ENCODE assay signal across 8 mouse cellular contexts in genomic region chr16:18394056-18394455, GRCm38 (mm10). TPM values are rescaled to one million over a fixed set of nuclear protein-coding genes. Genes with fewer than 3 reads are reported as not detected.
A peak's percentile ranks its signal among the peaks of the same experiment; 100 is the strongest.
DNase-seq lines count a peak whose midpoint lies in the region; ATAC-seq and TF ChIP-seq lines count a peak whose summit lies in the region.
"Had no signal": no experiment of that assay in that cellular context is flagged by ENCODE, and none has a peak within 500 bp of the region (broad histone marks: within the 10 kb centered on the region; RNA-seq: fewer than 3 reads in every experiment).

No protein-coding gene starts in this region.

- intact Hi-C loops in left cerebral cortex, postnatal 25 days (cut with DNase I) = no loop called here

- H3K4me1 ChIP-seq in lung, embryonic 14.5 days (ENCODE audit: insufficient read depth) = peaks cover 24% of the 10 kb centered on the region
- H3K4me1 ChIP-seq in forebrain, embryonic 16.5 days (replicated peaks; ENCODE audit: control insufficient read depth, insufficient read depth, low read length) = peaks cover 46% of the 10 kb centered on the region
- peaks cover 39% of the 10 kb centered on the region for H3K4me1 ChIP-seq in limb, embryonic 15.5 days
- H3K4me1 ChIP-seq in stomach, embryonic 15.5 days = peaks cover 32% of the 10 kb centered on the region

- no peaks in the 10 kb centered on the region for H3K27me3 ChIP-seq in lung, embryonic 14.5 days (ENCODE audit: insufficient read depth, low read length)
- no peaks in the 10 kb centered on the region for H3K27me3 ChIP-seq in forebrain, embryonic 16.5 days (replicated peaks; ENCODE audit: control insufficient read depth, insufficient read depth, low read length)
- H3K27me3 ChIP-seq in limb, embryonic 15.5 days = no peaks in the 10 kb centered on the region
- no peaks in the 10 kb centered on the region for H3K27me3 ChIP-seq in stomach, embryonic 15.5 days (replicated peaks)

- DNase-seq in lung, embryonic 14.5 days = no peak
- no peak for DNase-seq in lung, postnatal 36 days
- DNase-seq in layer of hippocampus, adult 9-11 months = no peak
- no peak for DNase-seq in left cerebral cortex, postnatal 25 days (ENCODE audit: low spot score in 2 of 2)
- DNase-seq: lung, adult 2 months had no signal

- ATAC-seq in lung, embryonic 14.5 days (ENCODE audit: insufficient read depth) = no peak
- no peak for ATAC-seq in forebrain, embryonic 16.5 days
- no peak for ATAC-seq in limb, embryonic 15.5 days (ENCODE audit: insufficient number of reproducible peaks, low FRiP score, low TSS enrichment, low read depth)
- ATAC-seq in stomach, embryonic 15.5 days (ENCODE audit: insufficient read depth, low FRiP score, low read depth) = no peak

- peaks cover 22% of the 10 kb centered on the region for H3K36me3 ChIP-seq in lung, embryonic 14.5 days (ENCODE audit: insufficient read depth)
- H3K36me3 ChIP-seq in forebrain, embryonic 16.5 days (ENCODE audit: control insufficient read depth, insufficient read depth) = peaks cover 19% of the 10 kb centered on the region
- H3K36me3 ChIP-seq in limb, embryonic 15.5 days = peaks cover 23% of the 10 kb centered on the region
- H3K36me3 ChIP-seq in stomach, embryonic 15.5 days = 0 out of 2 replicates have a peak, but pooled peaks cover 4% of the 10 kb centered on the region

- TF ChIP-seq CTCF in lung, embryonic 14.5 days (IDR thresholded peaks at IDR 0.05; ENCODE audit: low read depth) = no peak

- H3K4me3 ChIP-seq in lung, embryonic 14.5 days (ENCODE audit: low read depth, low read length) = 0 out of 2 replicates have a peak overlapping the region, but pooled peaks have one; percentile 74
- H3K4me3 ChIP-seq in forebrain, embryonic 16.5 days (replicated peaks; ENCODE audit: low read length) = no peak overlapping the region
- no peak overlapping the region for H3K4me3 ChIP-seq in limb, embryonic 15.5 days
- peak overlapping the region; percentile 76; the same call in 1 of the 2 replicates for H3K4me3 ChIP-seq in stomach, embryonic 15.5 days (replicated peaks)

- H3K9ac ChIP-seq in lung, embryonic 14.5 days = 0 out of 2 replicates have a peak overlapping the region, but pooled peaks have one; percentile 82
- no peak overlapping the region for H3K9ac ChIP-seq in forebrain, embryonic 16.5 days (replicated peaks; ENCODE audit: low read depth, low read length)
- H3K9ac ChIP-seq in limb, embryonic 15.5 days = no peak overlapping the region
- H3K9ac ChIP-seq in stomach, embryonic 15.5 days = no peak overlapping the region

- H3K9me3 ChIP-seq in lung, embryonic 14.5 days (ENCODE audit: low read depth, low read length) = no peaks in the 10 kb centered on the region
- H3K9me3 ChIP-seq in forebrain, embryonic 16.5 days (ENCODE audit: control insufficient read depth, low read length) = no peaks in the 10 kb centered on the region
- no peaks in the 10 kb centered on the region for H3K9me3 ChIP-seq in limb, embryonic 15.5 days
- H3K9me3 ChIP-seq in stomach, embryonic 15.5 days = no peaks in the 10 kb centered on the region

- no peak overlapping the region; the same call in 1 of the 2 replicates for H3K27ac ChIP-seq in lung, embryonic 14.5 days (ENCODE audit: low read depth)
- no peak overlapping the region for H3K27ac ChIP-seq in forebrain, embryonic 16.5 days (ENCODE audit: low read length)
- H3K27ac ChIP-seq in limb, embryonic 15.5 days = no peak overlapping the region
- no peak overlapping the region for H3K27ac ChIP-seq in stomach, embryonic 15.5 days

- peak overlapping the region; percentile 99 for H3K4me2 ChIP-seq in lung, embryonic 14.5 days
- H3K4me2 ChIP-seq in forebrain, embryonic 16.5 days (ENCODE audit: low read length) = peak overlapping the region; percentile 94
- 0 out of 2 replicates have a peak overlapping the region, but pooled peaks have one; percentile 97 for H3K4me2 ChIP-seq in limb, embryonic 15.5 days
- peak overlapping the region; percentile 98 for H3K4me2 ChIP-seq in stomach, embryonic 15.5 days

- WGBS in lung, embryonic 14.5 days = 82% methylated on average over 3 of the region's 3 CpGs
- 39% methylated on average over 3 of the region's 3 CpGs for WGBS in forebrain, embryonic 16.5 days
- WGBS in limb, embryonic 15.5 days = 66% methylated on average over 3 of the region's 3 CpGs
- WGBS in stomach, embryonic 15.5 days = 76% methylated on average over 3 of the region's 3 CpGs

RNA-seq across cellular contexts. Expression of gene Txnrd2, which starts 32.1 kb away (rescaled TPM):
- polyA plus RNA-seq in lung, embryonic 14.5 days (2014; fragmentation: Nextera tagmentation; extraction: Ambion mirVana) = 18.7 and 21.5 TPM in 2 replicates
- polyA plus RNA-seq in forebrain, embryonic 16.5 days (2015; fragmentation: Nextera tagmentation; extraction: Ambion mirVana) = 24.0 and 27.8 TPM in 2 replicates
- 16.5 and 16.8 TPM in 2 replicates for polyA plus RNA-seq in limb, embryonic 15.5 days (2015; fragmentation: Nextera tagmentation; extraction: Ambion mirVana)
- polyA plus RNA-seq in stomach, embryonic 15.5 days (2015; fragmentation: Nextera tagmentation; extraction: Ambion mirVana) = 24.4 and 26.1 TPM in 2 replicates
- 10 to 100 TPM; 24.6 to 25.3 TPM for total RNA-seq in left cerebral cortex, postnatal 25 days (2021)

RNA-seq across cellular contexts. Expression of gene Comt, which starts 32.6 kb away (rescaled TPM):
- 89.4 and 97.0 TPM in 2 replicates for polyA plus RNA-seq in lung, embryonic 14.5 days (2014; fragmentation: Nextera tagmentation; extraction: Ambion mirVana)
- 88.8 and 98.1 TPM in 2 replicates for polyA plus RNA-seq in forebrain, embryonic 16.5 days (2015; fragmentation: Nextera tagmentation; extraction: Ambion mirVana)
- polyA plus RNA-seq in limb, embryonic 15.5 days (2015; fragmentation: Nextera tagmentation; extraction: Ambion mirVana) = 119 and 127 TPM in 2 replicates
- 95.5 and 101 TPM in 2 replicates for polyA plus RNA-seq in stomach, embryonic 15.5 days (2015; fragmentation: Nextera tagmentation; extraction: Ambion mirVana)
- 10 to 100 TPM; 91.5 to 92.9 TPM for total RNA-seq in left cerebral cortex, postnatal 25 days (2021)

RNA-seq across cellular contexts. Expression of gene Arvcf, which starts 46.1 kb away (rescaled TPM):
- 25.7 and 30.8 TPM in 2 replicates for polyA plus RNA-seq in lung, embryonic 14.5 days (2014; fragmentation: Nextera tagmentation; extraction: Ambion mirVana)
- polyA plus RNA-seq in forebrain, embryonic 16.5 days (2015; fragmentation: Nextera tagmentation; extraction: Ambion mirVana) = 58.6 and 67.8 TPM in 2 replicates
- polyA plus RNA-seq in limb, embryonic 15.5 days (2015; fragmentation: Nextera tagmentation; extraction: Ambion mirVana) = 25.3 and 25.8 TPM in 2 replicates
- 25.3 and 28.7 TPM in 2 replicates for polyA plus RNA-seq in stomach, embryonic 15.5 days (2015; fragmentation: Nextera tagmentation; extraction: Ambion mirVana)
- total RNA-seq in left cerebral cortex, postnatal 25 days (2021) = 10 to 100 TPM; 42.8 to 43.1 TPM

RNA-seq across cellular contexts. Expression of gene Tango2, which starts 46.2 kb away (rescaled TPM):
- 23.6 and 27.2 TPM in 2 replicates for polyA plus RNA-seq in lung, embryonic 14.5 days (2014; fragmentation: Nextera tagmentation; extraction: Ambion mirVana)
- 74.9 and 86.8 TPM in 2 replicates for polyA plus RNA-seq in forebrain, embryonic 16.5 days (2015; fragmentation: Nextera tagmentation; extraction: Ambion mirVana)
- 29.6 and 33.3 TPM in 2 replicates for polyA plus RNA-seq in limb, embryonic 15.5 days (2015; fragmentation: Nextera tagmentation; extraction: Ambion mirVana)
- 29.0 and 34.9 TPM in 2 replicates for polyA plus RNA-seq in stomach, embryonic 15.5 days (2015; fragmentation: Nextera tagmentation; extraction: Ambion mirVana)
- 100 to 1,000 TPM; 145 to 159 TPM for total RNA-seq in left cerebral cortex, postnatal 25 days (2021)

Comparison
In these comparisons a context has a peak if more than half of its experiments do, and no peak if none do; other contexts are left out.
1. H3K4me3 ChIP-seq: peak in lung, embryonic 14.5 days (single experiment) and stomach, embryonic 15.5 days (single experiment); none in forebrain, embryonic 16.5 days (single experiment) and limb, embryonic 15.5 days (single experiment).
2. Peak in every context shown above with its lines, with median percentiles within 50 percentile points of each other: H3K4me2 ChIP-seq.